ENCODE assay signal across 18 mouse cellular contexts in the genomic region with DNA sequence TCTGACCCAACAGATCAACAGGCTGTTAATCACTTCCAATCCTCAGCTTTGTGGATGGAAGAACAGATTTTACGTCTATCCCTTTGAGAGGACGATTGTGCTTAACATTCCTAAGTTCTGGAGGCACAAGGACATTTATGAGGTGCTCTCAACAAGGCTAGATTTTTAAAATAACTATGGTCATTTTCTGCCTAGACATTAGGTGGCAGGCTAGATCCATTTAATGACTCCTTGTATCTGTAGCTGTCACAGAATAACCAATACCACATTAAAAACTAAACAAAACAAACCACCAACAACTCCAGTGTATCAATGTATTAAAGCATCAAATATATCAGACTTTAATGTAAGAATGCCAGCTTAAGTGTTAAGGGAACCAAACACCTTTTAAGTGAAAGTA. TPM values are rescaled to one million over a fixed set of nuclear protein-coding genes. Genes with fewer than 3 reads are reported as not detected.
DNase-seq lines count a peak whose midpoint lies in the region; ATAC-seq and TF ChIP-seq lines count a peak whose summit lies in the region.
"Had no signal": no experiment of that assay in that cellular context is flagged by ENCODE, and none has a peak within 500 bp of the region (broad histone marks: within the 10 kb centered on the region; RNA-seq: fewer than 3 reads in every experiment).

No protein-coding gene starts in this region.

- H3K9me3 ChIP-seq in heart, embryonic 12.5 days (replicated peaks): no peaks in the 10 kb centered on the region
- no peaks in the 10 kb centered on the region for H3K9me3 ChIP-seq in lung, postnatal 0 days (ENCODE audit: low read length)
- H3K9me3 ChIP-seq: forebrain, embryonic 13.5 days had no signal

- CTCF ChIA-PET in Patski (lab: Charles Lee): interaction anchor here (0.7 to 1.6 kb wide), 6 partner anchors 9 to 1843 kb away, joined by 3 to 6 read pairs (median 4); no protein-coding TSS in a partner anchor

- H3K4me3 ChIP-seq in heart, embryonic 12.5 days: no peak overlapping the region
- H3K4me3 ChIP-seq in lung, postnatal 0 days (ENCODE audit: low read depth, low read length): no peak overlapping the region
- H3K4me3 ChIP-seq: forebrain, embryonic 13.5 days had no signal

- ATAC-seq in heart, embryonic 12.5 days (ENCODE audit: insufficient number of reproducible peaks, low FRiP score): no peak
- no peak for ATAC-seq in lung, postnatal 0 days
- ATAC-seq in Patski: peak; percentile 87
- ATAC-seq: activated CD4-positive, CD25-positive, alpha-beta regulatory T cell, adult 4 months; forebrain, embryonic 13.5 days; intestine, embryonic 16.5 days had no signal

- no peak for TF ChIP-seq EP300 in lung, postnatal 0 days (IDR thresholded peaks at IDR 0.05)

- TF ChIP-seq CTCF in lung, postnatal 0 days (IDR thresholded peaks at IDR 0.05): peak; percentile 31
- peak; percentile 45 for TF ChIP-seq CTCF in Patski (IDR thresholded peaks at IDR 0.05)

- in situ Hi-C loops in Patski (cut with MboI; ENCODE audit: low pct_unique_long_range_greater_than_20kb): loop anchor here (5.0 kb wide), 1 partner anchor 1777 kb away; a partner anchor contains a TSS

- H3K27ac ChIP-seq in heart, embryonic 12.5 days (ENCODE audit: poor library complexity, severe bottlenecking): no peak overlapping the region
- no peak overlapping the region for H3K27ac ChIP-seq in lung, postnatal 0 days (ENCODE audit: low read length)
- H3K27ac ChIP-seq: forebrain, embryonic 13.5 days; macrophage had no signal

- H3K4me1 ChIP-seq in heart, embryonic 12.5 days (replicated peaks): no peaks in the 10 kb centered on the region
- H3K4me1 ChIP-seq in lung, postnatal 0 days (ENCODE audit: insufficient read depth, low read depth, low read length): no peaks in the 10 kb centered on the region
- H3K4me1 ChIP-seq: forebrain, embryonic 13.5 days had no signal

- H3K36me3 ChIP-seq in heart, embryonic 12.5 days: no peaks in the 10 kb centered on the region
- no peaks in the 10 kb centered on the region for H3K36me3 ChIP-seq in lung, postnatal 0 days (ENCODE audit: insufficient read depth, low read length)

- H3K9ac ChIP-seq in heart, embryonic 12.5 days: no peak overlapping the region
- no peak overlapping the region for H3K9ac ChIP-seq in lung, postnatal 0 days (replicated peaks; ENCODE audit: low read depth)
- H3K9ac ChIP-seq: forebrain, embryonic 13.5 days had no signal

- 18% methylated on average over 2 of the region's 2 CpGs for WGBS in heart, embryonic 12.5 days
- WGBS in lung, postnatal 0 days: 11% methylated on average over 2 of the region's 2 CpGs

- DNase-seq in heart, adult 8-10 months (ENCODE audit: low spot score): peak; percentile 4
- peak; percentile 7 for DNase-seq in lung, postnatal 0 days (ENCODE audit: low spot score)
- no peak for DNase-seq in lung, adult 18-20 months
- DNase-seq in Patski (ENCODE audit: low read depth, low spot score): no peak
- DNase-seq in naive thymus-derived CD4-positive, alpha-beta T cell, adult 2 months (ENCODE audit: low read depth): peak; percentile 64
- DNase-seq in right cerebral cortex, postnatal 10 days (ENCODE audit: low spot score in 2 of 2): no peak
- no peak for DNase-seq in neural tube, embryonic 10.5 days (ENCODE audit: extremely low spot score, low spot score)
- DNase-seq: cerebellum, postnatal 14 days; gastrocnemius, postnatal 10 days; heart, postnatal 14 days had no signal

- H3K4me2 ChIP-seq in heart, embryonic 12.5 days: no peak overlapping the region
- no peak overlapping the region for H3K4me2 ChIP-seq in lung, postnatal 0 days (replicated peaks; ENCODE audit: low read depth, low read length)
- H3K4me2 ChIP-seq: forebrain, embryonic 13.5 days had no signal

- POLR2A ChIA-PET in Patski (lab: Charles Lee): no interaction called here

- H3K27me3 ChIP-seq in heart, embryonic 12.5 days (replicated peaks): no peaks in the 10 kb centered on the region
- H3K27me3 ChIP-seq in lung, postnatal 0 days (replicated peaks; ENCODE audit: insufficient read depth, low read length): no peaks in the 10 kb centered on the region
- H3K27me3 ChIP-seq in Patski: peaks cover 45% of the 10 kb centered on the region
- H3K27me3 ChIP-seq: forebrain, embryonic 13.5 days had no signal

RNA-seq across cellular contexts. Expression of a gene that starts 2.4 kb away (rescaled TPM):
- total RNA-seq in heart, adult 8-10 months (2022): not detected
- not detected in 2 replicates for polyA plus RNA-seq in heart, embryonic 12.5 days (2016; fragmentation: Nextera tagmentation; extraction: Ambion mirVana)
- 0.08 and 0.29 TPM in 2 replicates for polyA plus RNA-seq in lung, postnatal 0 days (2015; fragmentation: Nextera tagmentation; extraction: Ambion mirVana)
- polyA plus RNA-seq in Patski (2021): not detected
- total RNA-seq: gastrocnemius, postnatal 10 days; heart, postnatal 14 days; layer of hippocampus, postnatal 10 days had no signal
- polyA plus RNA-seq: activated CD4-positive, CD25-positive, alpha-beta regulatory T cell, adult 4 months; embryonic facial prominence, embryonic 14.5 days; forebrain, embryonic 13.5 days; intestine, embryonic 16.5 days; macrophage had no signal

RNA-seq across cellular contexts. Expression of a gene that starts 16.3 kb away (rescaled TPM):
- under 1 TPM in 1 of 4 experiments, not detected in 3; 0.35 TPM for total RNA-seq in heart, adult 8-10 months (2022)
- polyA plus RNA-seq in heart, embryonic 12.5 days (2016; fragmentation: Nextera tagmentation; extraction: Ambion mirVana): 0.23 TPM in 1 of 2 replicates, not detected in the other
- polyA plus RNA-seq in lung, postnatal 0 days (2015; fragmentation: Nextera tagmentation; extraction: Ambion mirVana): 0.93 and 1.4 TPM in 2 replicates
- not detected for polyA plus RNA-seq in Patski (2021)
- total RNA-seq: gastrocnemius, postnatal 10 days; heart, postnatal 14 days; layer of hippocampus, postnatal 10 days had no signal
- polyA plus RNA-seq: forebrain, embryonic 13.5 days had no signal

RNA-seq across cellular contexts. Expression of a gene that starts 42.4 kb away (rescaled TPM):
- total RNA-seq in heart, adult 8-10 months (2022): 100 to 1,000 TPM; 118 to 204 (median 178) TPM
- 44.3 and 44.4 TPM in 2 replicates for polyA plus RNA-seq in heart, embryonic 12.5 days (2016; fragmentation: Nextera tagmentation; extraction: Ambion mirVana)
- 78.8 and 82.3 TPM in 2 replicates for polyA plus RNA-seq in lung, postnatal 0 days (2015; fragmentation: Nextera tagmentation; extraction: Ambion mirVana)
- polyA plus RNA-seq in Patski (2021): 203 TPM

RNA-seq across cellular contexts. Expression of a gene that starts 48.3 kb away (rescaled TPM):
- under 1 TPM in 2 of 4 experiments, not detected in 2; 0.27 to 0.34 TPM for total RNA-seq in heart, adult 8-10 months (2022)
- polyA plus RNA-seq in heart, embryonic 12.5 days (2016; fragmentation: Nextera tagmentation; extraction: Ambion mirVana): not detected in 2 replicates
- polyA plus RNA-seq in lung, postnatal 0 days (2015; fragmentation: Nextera tagmentation; extraction: Ambion mirVana): 0.57 and 0.71 TPM in 2 replicates
- not detected for polyA plus RNA-seq in Patski (2021)
- total RNA-seq: gastrocnemius, postnatal 10 days; heart, postnatal 14 days; layer of hippocampus, postnatal 10 days had no signal
- polyA plus RNA-seq: limb, embryonic 14.5 days had no signal

Comparison
In these comparisons a context has a peak if more than half of its experiments do, and no peak if none do; other contexts are left out.
1. DNase-seq: peak in heart, adult 8-10 months (single experiment), lung, postnatal 0 days (single experiment) and naive thymus-derived CD4-positive, alpha-beta T cell, adult 2 months (single experiment); none in lung, adult 18-20 months (0 of 2), Patski (single experiment), right cerebral cortex, postnatal 10 days (0 of 2) and neural tube, embryonic 10.5 days (single experiment).